Mouse (Mus musculus): ENCODE data around the gene Slc24a4.

DNA sequence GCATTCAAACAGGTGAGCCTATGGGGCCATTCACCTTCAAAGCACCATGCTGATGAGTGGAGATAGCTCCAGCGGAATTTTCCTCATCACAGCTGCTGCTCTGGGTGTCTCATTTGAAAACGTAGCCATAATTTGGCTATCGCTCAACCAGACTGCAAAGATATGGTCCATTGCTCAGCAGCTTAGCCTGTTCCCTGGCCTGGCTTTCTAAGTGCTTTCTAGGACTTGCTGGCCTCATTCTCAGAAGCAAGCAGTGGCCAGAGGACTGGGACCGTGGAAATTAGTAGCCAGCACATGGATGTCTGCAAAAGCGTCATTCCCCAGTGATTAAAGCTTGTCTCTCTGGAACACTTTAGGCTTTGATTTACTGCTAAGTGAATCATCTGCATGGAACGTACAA lies 107.8 kb downstream of the Slc24a4 start:
- no peak for TF ChIP-seq POLR2A (IDR thresholded peaks at IDR 0.05; ENCODE audit: extremely low read depth, insufficient read depth, low read length)
- TF ChIP-seq CTCF (IDR thresholded peaks at IDR 0.05; ENCODE audit: low read depth, low read length), result no peak
